Mouse (Mus musculus) testis, postnatal 10 days (tissue): ENCODE measurements at regions not wholly inside any gene's neighbourhood (a gene's known extent, or its start where the extent isn't known, plus 50 kb on each side); places are given as distances from the start of the nearest gene placed in this dataset.

Experiments
- DNase-seq: peaks from one replicate; pipeline ENCODE4 v3.0.0; 2021; ENCODE audit warnings: low spot score

DNA sequence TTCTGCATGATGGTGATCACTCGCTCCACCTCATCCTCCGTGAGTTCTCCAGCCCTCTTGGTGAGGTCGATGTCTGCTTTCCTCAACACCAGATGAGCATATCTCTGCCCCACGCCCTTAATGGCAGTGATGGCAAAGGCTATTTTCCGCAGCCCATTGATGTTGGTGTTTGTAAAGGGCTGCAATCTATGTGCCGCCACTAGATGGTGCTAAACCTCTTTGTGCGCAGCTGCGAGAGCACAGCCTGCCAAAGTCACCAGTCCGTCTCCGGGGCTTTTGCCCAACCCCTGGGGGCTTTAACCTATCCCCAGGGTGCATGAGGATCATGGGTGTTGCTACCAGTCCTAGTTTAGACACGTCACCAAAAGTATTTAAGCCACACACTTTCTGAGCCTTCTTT, 140.9 kb upstream of the Cts3 start:
- peak; percentile 43 for DNase-seq

DNA sequence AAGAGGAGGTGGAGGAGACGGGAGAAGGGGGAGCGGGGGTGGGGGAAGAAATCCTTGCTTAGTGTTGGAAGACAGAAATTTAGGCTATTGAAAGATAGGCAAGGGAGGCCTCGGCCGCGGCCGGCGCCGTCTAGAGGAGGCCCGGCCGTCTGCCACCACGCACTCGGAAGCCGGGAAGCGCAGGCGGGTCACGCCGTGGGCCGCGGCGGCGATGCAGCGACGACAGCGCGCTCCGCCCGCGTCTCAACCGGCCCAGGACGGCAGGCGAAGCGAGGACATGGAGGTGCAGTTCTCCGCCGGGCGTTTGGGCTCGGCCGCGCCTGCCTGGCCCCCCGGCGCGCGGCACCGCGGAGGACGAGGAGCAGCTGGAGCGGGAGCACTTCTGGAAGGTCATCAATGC, 95.8 kb upstream of the Cts3 start:
- no peak for DNase-seq
